Mouse (Mus musculus) B cell, adult 67 days (primary cell): ENCODE results near the gene Rufy1. TPM values are rescaled to one million over a fixed set of nuclear protein-coding genes. Genes with fewer than 3 reads are reported as not detected.

Source experiments
- total RNA-seq, 2 experiments: library from RNA; stranded (reverse); gene quantifications; 4 replicates each; pipeline ENCODE4 v1.2.4; 2023

The Rufy1 gene
- total RNA-seq, result 10 to 100 TPM; 56.2 to 56.9 TPM

DNA sequence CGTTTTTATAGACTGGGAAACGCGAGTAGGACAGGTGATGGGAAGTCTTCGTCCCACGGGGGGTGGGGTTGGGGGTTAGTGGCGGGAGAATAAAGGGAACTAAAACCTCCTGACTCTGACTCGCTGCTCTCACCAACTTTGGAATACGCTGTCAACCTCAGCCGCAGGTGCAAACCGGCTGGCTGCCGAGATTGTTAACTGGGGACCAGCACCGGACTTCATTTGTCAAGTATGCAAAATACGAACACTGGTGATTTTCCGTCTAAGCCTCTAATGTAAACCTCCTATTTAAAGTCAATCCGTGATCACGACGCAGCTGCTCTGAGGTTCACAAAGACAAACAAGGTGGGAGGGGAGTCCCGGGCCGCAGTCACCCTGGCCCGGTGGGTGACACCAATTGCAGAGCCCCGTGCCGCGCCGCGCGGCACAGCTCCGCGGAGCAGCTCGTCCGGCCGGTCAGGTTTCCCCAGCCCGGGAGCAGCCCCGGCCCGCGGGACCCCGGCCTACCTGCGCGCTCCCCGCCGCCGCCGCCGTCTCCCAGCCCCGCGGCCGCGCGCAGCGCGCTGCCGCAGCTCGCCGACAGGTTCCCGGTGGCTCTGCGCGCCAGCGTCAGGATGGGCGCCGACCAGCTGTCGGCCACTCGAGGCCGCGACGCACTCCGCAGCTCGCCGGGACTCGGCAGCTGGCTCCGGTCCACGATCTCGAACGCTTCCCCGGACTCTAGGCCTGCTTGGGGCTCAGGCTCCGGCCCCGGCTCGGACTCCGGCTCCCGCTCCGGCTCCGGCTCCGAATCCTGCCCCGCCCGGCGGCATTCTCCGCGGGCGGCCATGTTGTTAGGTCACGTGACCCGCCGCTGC lies at the start of gene Rufy1:
Rufy1 (minus strand) TSS at position 849 of the 857 bp plus-strand sequence.

DNA sequence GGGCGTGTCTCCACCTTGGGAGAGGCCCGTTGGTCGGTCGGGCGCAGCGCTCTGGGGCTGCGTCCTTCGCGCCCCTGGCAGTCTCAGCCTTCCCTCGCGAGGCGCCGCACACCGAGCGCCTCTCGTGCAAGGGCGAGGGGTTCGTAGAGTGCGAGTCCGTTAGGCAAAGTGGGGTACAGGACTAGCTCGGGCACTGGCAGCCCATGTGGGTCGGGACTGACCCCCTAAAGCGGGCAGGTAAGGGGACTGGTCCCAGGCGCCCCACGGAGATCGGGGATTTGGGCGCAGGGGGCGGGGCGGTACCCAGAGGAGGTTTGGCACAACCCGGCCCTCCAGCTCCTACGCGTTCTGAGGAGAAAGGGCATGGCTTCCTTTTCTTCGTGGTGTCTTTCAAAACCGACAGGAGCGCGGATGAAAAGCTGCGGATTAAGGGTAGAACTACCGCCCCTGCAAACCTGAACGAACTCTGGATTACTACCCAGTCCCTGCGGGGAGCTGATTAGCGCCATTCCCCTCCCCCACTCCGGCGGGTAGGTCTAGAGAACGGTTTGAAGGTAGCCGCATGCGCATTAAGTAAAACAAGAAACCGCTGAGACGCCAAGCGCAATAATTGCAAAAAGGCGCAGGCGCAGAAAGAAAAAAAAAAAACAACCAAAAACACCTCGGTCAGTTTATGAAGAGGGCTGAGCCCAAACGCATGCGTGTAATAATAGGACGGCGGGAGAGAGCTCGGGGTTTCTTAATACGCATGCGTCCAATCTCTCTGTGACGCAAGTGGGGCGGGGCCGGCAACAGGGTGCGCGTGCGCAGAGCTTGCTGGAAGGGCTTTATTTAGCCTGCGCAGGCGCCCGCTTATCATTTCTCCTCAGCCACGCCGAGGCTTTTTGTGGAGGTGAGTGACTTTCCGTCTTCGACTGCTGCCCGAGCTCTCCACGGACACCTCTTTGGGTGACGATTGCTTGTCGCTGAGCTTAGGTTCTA lies 53.7 kb downstream of the Rufy1 start, which contains the start of gene Hnrnph1:
Hnrnph1 (plus strand) TSS at position 80 of the 981 bp plus-strand sequence.

DNA sequence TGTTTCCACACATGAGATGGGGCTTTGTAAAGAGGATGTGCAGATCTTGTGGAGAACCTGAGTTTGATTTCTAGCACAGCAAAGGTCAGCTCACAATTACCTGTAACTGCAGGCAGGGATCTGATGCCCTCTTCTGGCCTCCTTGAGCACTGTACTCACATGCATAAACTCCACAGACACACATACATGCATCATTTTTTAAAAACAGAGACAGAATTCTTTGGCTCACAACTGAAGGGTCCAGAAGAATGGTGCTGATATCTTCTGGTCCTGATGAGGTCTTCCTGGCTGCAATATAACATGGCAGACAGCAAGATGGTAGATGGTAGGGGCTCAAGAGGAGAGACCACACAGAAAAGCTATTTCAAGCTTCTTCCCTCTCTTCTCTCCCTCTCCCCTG lies 76.8 kb downstream of the Rufy1 start, which contains the start of gene Cby3:
Cby3 (plus strand) TSS at position 301 of the 400 bp plus-strand sequence.

Other genes with a start within 250 kb of the Rufy1 start
- 100 to 1,000 TPM; 406 to 500 TPM for gene Sqstm1, start 220.3 kb downstream of the Rufy1 start, total RNA-seq
- gene Mgat4b, start 220.2 kb downstream of the Rufy1 start, total RNA-seq, result 1 to 10 TPM; 5.6 to 9.7 TPM
- gene Ltc4s, start 192.5 kb downstream of the Rufy1 start, total RNA-seq, result not detected
- 10 to 100 TPM; 42.3 to 45.4 TPM for gene Maml1, start 138.8 kb downstream of the Rufy1 start, total RNA-seq
- gene Canx, start 105.5 kb downstream of the Rufy1 start, total RNA-seq, result 100 to 1,000 TPM; 220 to 234 TPM
- gene Cby3, start 76.7 kb downstream of the Rufy1 start, total RNA-seq, result not detected
- gene Hnrnph1, start 54.1 kb downstream of the Rufy1 start, total RNA-seq, result 1,000 to 10,000 TPM; 1,113 to 1,181 TPM
- not detected for gene Adamts2, start 171.0 kb upstream of the Rufy1 start, total RNA-seq